Mouse (Mus musculus) left cerebral cortex, adult 11 months (tissue): Measurements from ENCODE around the gene Cfap43.

ENCODE experiments used
- DNase-seq: peaks from one replicate; pipeline ENCODE4 v3.0.0; 2022; ENCODE audit warnings: low spot score

Gene Cfap43

GRCm38 (mm10) chr19:47713457-47713856 lies 205.6 kb downstream of the Cfap43 start:
- DNase-seq: no peak

- no peak for DNase-seq
Observed at GRCm38 (mm10) chr19:47710376-47710775, 208.7 kb downstream of the Cfap43 start.

- DNase-seq: no peak
Observed at GRCm38 (mm10) chr19:47705772-47706309, 213.2 kb downstream of the Cfap43 start.

- no peak for DNase-seq
Observed at GRCm38 (mm10) chr19:47705080-47705771, 213.9 kb downstream of the Cfap43 start.

GRCm38 (mm10) chr19:47700509-47700908 lies 218.6 kb downstream of the Cfap43 start:
- DNase-seq: no peak

GRCm38 (mm10) chr19:47699743-47700142 lies 219.3 kb downstream of the Cfap43 start:
- DNase-seq: no peak

- DNase-seq: no peak
Observed at GRCm38 (mm10) chr19:47698266-47698665, 220.8 kb downstream of the Cfap43 start.

- DNase-seq: no peak
Observed at GRCm38 (mm10) chr19:47697067-47697466, 222.0 kb downstream of the Cfap43 start.

GRCm38 (mm10) chr19:47696411-47696810 lies 222.7 kb downstream of the Cfap43 start:
- no peak for DNase-seq

- no peak for DNase-seq
Observed at GRCm38 (mm10) chr19:47695725-47696124, 223.4 kb downstream of the Cfap43 start.

GRCm38 (mm10) chr19:47691994-47692393 lies 227.1 kb downstream of the Cfap43 start, which contains the start of gene Col17a1:
Col17a1 (minus strand) TSS chr19:47692094.
- DNase-seq: no peak

- no peak for DNase-seq
Observed at GRCm38 (mm10) chr19:47689592-47689991, 229.5 kb downstream of the Cfap43 start.
